Mouse (Mus musculus): ENCODE results near the gene Tnfaip8l1. TPM values are rescaled to one million over a fixed set of nuclear protein-coding genes. Genes with fewer than 3 reads are reported as not detected.
A peak's percentile ranks its signal among the peaks of the same experiment; 100 is the strongest.

Tnfaip8l1 gene
- polyA plus RNA-seq, 1 experiment: 3.5 TPM

- 58% methylated on average over 7 of the region's 7 CpGs for WGBS
- no peak for DNase-seq
- Histone ChIP-seq H3K4me1 (ENCODE audit: control insufficient read depth, insufficient read depth, low read length) (peaks cover 6% of the 10 kb centered on the region), H3K4me3 (replicated peaks; ENCODE audit: extremely low read depth, low read depth, low read length) (no peak overlapping the region)
- no peak for TF ChIP-seq POLR2A (IDR thresholded peaks at IDR 0.05; ENCODE audit: borderline replicate concordance, extremely low read depth, low read depth, low read length)
- TF ChIP-seq CTCF (IDR thresholded peaks at IDR 0.05; ENCODE audit: insufficient read depth, low read length): no peak
Observed at GRCm38 (mm10) chr17:56136558-56136957, 25.7 kb upstream of the Tnfaip8l1 start.

GRCm38 (mm10) chr17:56137839-56138613, 24.3 kb upstream of the Tnfaip8l1 start:
- DNase-seq: no peak
- TF ChIP-seq POLR2A (IDR thresholded peaks at IDR 0.05; ENCODE audit: borderline replicate concordance, extremely low read depth, low read depth, low read length) (no peak), CTCF (IDR thresholded peaks at IDR 0.05; ENCODE audit: insufficient read depth, low read length) (no peak)
- Histone ChIP-seq H3K4me1 (ENCODE audit: control insufficient read depth, insufficient read depth, low read length) (peaks cover 3% of the 10 kb centered on the region; the same call in 1 of the 2 replicates), H3K4me3 (replicated peaks; ENCODE audit: extremely low read depth, low read depth, low read length) (no peak overlapping the region)
- WGBS: 37% methylated on average over 25 of the region's 25 CpGs

- peaks cover 2% of the 10 kb centered on the region; the same call in 1 of the 2 replicates for H3K4me1 ChIP-seq (ENCODE audit: control insufficient read depth, insufficient read depth, low read length)
- WGBS: 15% methylated on average over 21 of the region's 21 CpGs
- no peak for TF ChIP-seq CTCF (IDR thresholded peaks at IDR 0.05; ENCODE audit: insufficient read depth, low read length)
- no peak for TF ChIP-seq POLR2A (IDR thresholded peaks at IDR 0.05; ENCODE audit: borderline replicate concordance, extremely low read depth, low read depth, low read length)
- H3K4me3 ChIP-seq (replicated peaks; ENCODE audit: extremely low read depth, low read depth, low read length): no peak overlapping the region
- DNase-seq: no peak
Observed at GRCm38 (mm10) chr17:56139355-56139754, 22.9 kb upstream of the Tnfaip8l1 start.

- DNase-seq: peak; percentile 46
Observed at GRCm38 (mm10) chr17:56139858-56140595, 22.2 kb upstream of the Tnfaip8l1 start, which contains the start of gene Sema6b. Gene Sema6b (minus strand): TSS chr17:56140343.

GRCm38 (mm10) chr17:56141702-56142605, 20.3 kb upstream of the Tnfaip8l1 start:
- Histone ChIP-seq H3K4me3 (replicated peaks; ENCODE audit: extremely low read depth, low read depth, low read length) (no peak overlapping the region), H3K4me1 (ENCODE audit: control insufficient read depth, insufficient read depth, low read length) (no peaks in the 10 kb centered on the region)
- WGBS: 3% methylated on average over 42 of the region's 47 CpGs
- TF ChIP-seq POLR2A (IDR thresholded peaks at IDR 0.05; ENCODE audit: borderline replicate concordance, extremely low read depth, low read depth, low read length) (no peak), CTCF (IDR thresholded peaks at IDR 0.05; ENCODE audit: insufficient read depth, low read length) (no peak)
- DNase-seq: no peak

More at GRCm38 (mm10) chr17:56139858-56140595, 22.2 kb upstream of the Tnfaip8l1 start, which contains the start of gene Sema6b:
- Histone ChIP-seq H3K4me1 (ENCODE audit: control insufficient read depth, insufficient read depth, low read length) (no peaks in the 10 kb centered on the region), H3K4me3 (replicated peaks; ENCODE audit: extremely low read depth, low read depth, low read length) (peak within 1 kb of the TSS; percentile 63)
- 2% methylated on average over 78 of the region's 79 CpGs for WGBS
- TF ChIP-seq CTCF (IDR thresholded peaks at IDR 0.05; ENCODE audit: insufficient read depth, low read length) (no peak), POLR2A (IDR thresholded peaks at IDR 0.05; ENCODE audit: borderline replicate concordance, extremely low read depth, low read depth, low read length) (no peak)

GRCm38 (mm10) chr17:56144546-56144945, 17.7 kb upstream of the Tnfaip8l1 start:
- no peak for DNase-seq
- WGBS: 66% methylated on average over 9 of the region's 9 CpGs
- H3K4me3 ChIP-seq (replicated peaks; ENCODE audit: extremely low read depth, low read depth, low read length): no peak overlapping the region
- no peak for TF ChIP-seq POLR2A (IDR thresholded peaks at IDR 0.05; ENCODE audit: borderline replicate concordance, extremely low read depth, low read depth, low read length)
- TF ChIP-seq CTCF (IDR thresholded peaks at IDR 0.05; ENCODE audit: insufficient read depth, low read length): no peak
- no peaks in the 10 kb centered on the region for H3K4me1 ChIP-seq (ENCODE audit: control insufficient read depth, insufficient read depth, low read length)

- TF ChIP-seq POLR2A (IDR thresholded peaks at IDR 0.05; ENCODE audit: borderline replicate concordance, extremely low read depth, low read depth, low read length): no peak
- no peak for TF ChIP-seq CTCF (IDR thresholded peaks at IDR 0.05; ENCODE audit: insufficient read depth, low read length)
- Histone ChIP-seq H3K4me3 (replicated peaks; ENCODE audit: extremely low read depth, low read depth, low read length) (no peak overlapping the region), H3K4me1 (ENCODE audit: control insufficient read depth, insufficient read depth, low read length) (no peaks in the 10 kb centered on the region)
- 30% methylated on average over 9 of the region's 9 CpGs for WGBS
- DNase-seq: no peak
Observed at GRCm38 (mm10) chr17:56146131-56146530, 16.1 kb upstream of the Tnfaip8l1 start.

- WGBS: 57% methylated on average over 12 of the region's 12 CpGs
- Histone ChIP-seq H3K4me3 (replicated peaks; ENCODE audit: extremely low read depth, low read depth, low read length) (no peak overlapping the region), H3K4me1 (ENCODE audit: control insufficient read depth, insufficient read depth, low read length) (no peaks in the 10 kb centered on the region)
- TF ChIP-seq CTCF (IDR thresholded peaks at IDR 0.05; ENCODE audit: insufficient read depth, low read length) (no peak), POLR2A (IDR thresholded peaks at IDR 0.05; ENCODE audit: borderline replicate concordance, extremely low read depth, low read depth, low read length) (no peak)
- DNase-seq: no peak
Observed at GRCm38 (mm10) chr17:56147420-56147819, 14.9 kb upstream of the Tnfaip8l1 start.

- WGBS: 22% methylated on average over 9 of the region's 9 CpGs
- no peak overlapping the region for H3K4me3 ChIP-seq (replicated peaks; ENCODE audit: extremely low read depth, low read depth, low read length)
- no peak for TF ChIP-seq POLR2A (IDR thresholded peaks at IDR 0.05; ENCODE audit: borderline replicate concordance, extremely low read depth, low read depth, low read length)
- H3K4me1 ChIP-seq (ENCODE audit: control insufficient read depth, insufficient read depth, low read length): no peaks in the 10 kb centered on the region
- no peak for DNase-seq
Observed at GRCm38 (mm10) chr17:56148280-56148679, 14.0 kb upstream of the Tnfaip8l1 start.

Measured in lung, adult 2 months (tissue).